Mouse (Mus musculus): ENCODE data around the gene Mtf2. TPM values are rescaled to one million over a fixed set of nuclear protein-coding genes. Genes with fewer than 3 reads are reported as not detected.
"Not testable (repeated sequence)": the region's sequence is repeated elsewhere in the genome, so short reads cannot be mapped to it uniquely, and the experiment has no call there.

Gene Mtf2
- 71.7 and 76.4 TPM in 2 replicates for polyA plus RNA-seq (2015; fragmentation: Nextera tagmentation; extraction: Ambion mirVana)

DNA sequence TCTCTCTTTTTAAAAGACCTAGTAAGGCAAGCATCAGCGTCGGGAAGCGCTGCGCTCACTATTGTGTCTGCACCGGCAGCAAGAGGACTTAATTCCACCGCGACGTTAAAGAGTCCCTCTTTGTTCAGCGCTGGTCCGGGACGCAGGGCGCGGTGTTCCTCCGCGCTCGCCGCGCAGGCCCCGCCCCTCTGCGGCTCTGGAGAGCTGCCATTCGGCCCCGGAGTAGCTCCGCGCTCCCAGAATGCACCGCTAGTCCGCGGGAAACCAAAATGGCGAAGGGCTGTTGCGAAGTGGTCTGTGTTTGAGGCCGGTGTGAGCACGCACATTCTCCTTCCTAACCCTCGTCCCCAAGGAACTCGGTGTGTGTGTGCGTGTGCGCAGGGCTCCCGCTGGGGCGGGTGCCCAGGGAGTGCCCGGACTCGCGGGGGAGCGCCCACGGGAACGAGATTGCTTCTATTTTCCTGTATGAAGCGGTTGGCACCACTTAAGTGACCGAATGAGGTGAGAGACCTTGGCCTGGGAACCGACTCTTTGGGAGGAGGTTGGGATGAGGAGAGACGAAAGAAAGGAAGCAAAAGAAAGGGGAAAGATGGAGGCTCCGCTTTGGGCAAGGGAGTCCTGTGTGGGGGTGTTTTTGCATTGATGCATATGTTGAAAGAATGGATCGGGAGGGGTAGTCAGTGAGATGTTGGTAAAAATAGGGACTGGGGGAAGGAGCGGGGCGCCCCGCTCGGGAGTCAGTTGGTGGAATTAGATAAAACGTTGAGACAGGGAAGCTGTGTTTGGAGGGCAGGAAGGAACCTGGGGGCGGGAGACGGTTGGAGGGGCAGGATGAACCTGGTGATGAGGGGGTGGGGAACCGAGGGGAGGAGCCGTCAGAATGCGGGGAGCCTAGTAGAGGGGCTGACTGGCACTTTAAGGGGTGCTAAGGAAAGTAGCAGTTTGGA is at the start of gene Mtf2:
Mtf2 (plus strand) TSS at position 210 of the 947 bp plus-strand sequence.
- peaks cover 18% of the 10 kb centered on the region for H3K4me1 ChIP-seq
- peak within 1 kb of the TSS; percentile 81 for H3K4me2 ChIP-seq
- H3K9me3 ChIP-seq = peaks cover 3% of the 10 kb centered on the region; the same call in 1 of the 2 replicates
- no peaks in the 10 kb centered on the region for H3K27me3 ChIP-seq (replicated peaks)
- H3K4me3 ChIP-seq = peak within 1 kb of the TSS; percentile 78
- under 1% methylated on average over 59 of the region's 59 CpGs for WGBS
- ATAC-seq (ENCODE audit: extremely low read depth, insufficient number of reproducible peaks, low FRiP score, low TSS enrichment) = peak; percentile 91
- H3K36me3 ChIP-seq = peaks cover 28% of the 10 kb centered on the region
- H3K27ac ChIP-seq (replicated peaks) = peak within 1 kb of the TSS; percentile 96
- peak within 1 kb of the TSS; percentile 96 for H3K9ac ChIP-seq

DNA sequence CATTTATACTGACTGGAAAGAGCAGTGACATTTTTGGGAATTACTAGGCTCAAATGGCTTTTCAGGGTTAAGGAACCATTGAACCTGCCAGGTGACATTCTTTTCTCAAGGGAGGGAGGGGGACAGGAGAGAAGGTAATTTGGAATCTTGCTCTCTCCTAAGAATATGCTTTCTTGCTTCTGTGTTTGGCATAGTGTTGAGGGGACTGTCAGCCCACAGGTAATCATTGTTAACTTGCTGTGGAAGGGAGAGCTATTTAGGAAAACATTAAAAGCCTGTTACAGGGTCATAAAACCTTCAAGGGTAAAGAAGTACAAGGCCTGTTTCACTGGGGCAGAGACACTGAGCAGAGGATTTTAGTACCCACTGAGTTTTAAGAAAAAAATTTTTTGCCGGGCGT is 48.2 kb upstream of the Mtf2 start:
- 97% methylated on average over 2 of the region's 2 CpGs for WGBS
- Histone ChIP-seq H3K36me3 (no peaks in the 10 kb centered on the region), H3K27ac (replicated peaks) (no peak overlapping the region), H3K4me3 (no peak overlapping the region), H3K4me1 (peaks cover 11% of the 10 kb centered on the region), H3K4me2 (no peak overlapping the region), H3K9ac (no peak overlapping the region), H3K27me3 (replicated peaks) (no peaks in the 10 kb centered on the region), H3K9me3 (no peaks in the 10 kb centered on the region)
- ATAC-seq (ENCODE audit: extremely low read depth, insufficient number of reproducible peaks, low FRiP score, low TSS enrichment) = no peak

DNA sequence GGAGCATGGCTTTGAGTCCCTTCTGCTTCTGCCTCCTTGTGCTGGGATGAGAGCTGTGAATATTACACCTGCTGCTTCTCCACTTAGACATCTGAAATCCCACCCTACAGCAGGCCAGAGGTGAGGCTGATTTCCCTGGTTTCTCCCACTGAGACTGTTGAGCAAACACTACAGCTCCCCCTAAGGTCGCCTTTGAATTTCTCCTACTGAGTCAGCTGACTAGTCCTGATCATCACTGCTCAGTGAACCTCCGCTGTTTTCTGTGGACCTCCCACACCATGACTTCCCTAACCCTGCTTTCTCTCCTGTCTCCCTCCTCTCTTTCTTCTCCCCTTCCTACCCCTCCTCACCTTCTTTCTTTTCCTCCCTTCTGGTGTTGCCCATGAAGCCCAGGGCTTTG is 46.1 kb upstream of the Mtf2 start:
- 22% methylated on average over 2 of the region's 2 CpGs for WGBS
- Histone ChIP-seq H3K4me1 (peaks cover 11% of the 10 kb centered on the region), H3K27me3 (replicated peaks) (no peaks in the 10 kb centered on the region)

DNA sequence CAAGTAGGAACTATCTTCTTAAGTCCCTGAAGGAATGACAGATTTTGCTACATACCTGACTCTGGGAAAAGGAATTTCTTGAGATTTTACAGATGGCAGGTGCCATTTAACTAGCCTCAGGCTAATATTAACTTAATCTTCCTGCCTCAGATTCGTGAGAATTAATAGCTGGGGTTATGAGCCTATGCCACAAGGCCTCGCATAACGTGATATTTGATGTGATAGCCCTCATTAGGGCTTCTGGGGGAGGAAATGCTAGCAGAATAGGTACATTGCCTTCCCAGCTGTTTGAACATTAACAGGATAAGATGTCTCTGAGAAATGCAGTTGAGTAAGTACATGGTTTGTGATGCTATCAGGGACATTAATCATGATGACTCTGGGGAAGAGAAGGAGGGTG is 44.1 kb upstream of the Mtf2 start:
- Histone ChIP-seq H3K27ac (replicated peaks) (no peak overlapping the region), H3K27me3 (replicated peaks) (no peaks in the 10 kb centered on the region), H3K9ac (no peak overlapping the region), H3K36me3 (no peaks in the 10 kb centered on the region), H3K9me3 (no peaks in the 10 kb centered on the region), H3K4me1 (no peaks in the 10 kb centered on the region), H3K4me3 (no peak overlapping the region), H3K4me2 (no peak overlapping the region)
- WGBS = 61% methylated on average over 3 of the region's 3 CpGs
- ATAC-seq (ENCODE audit: extremely low read depth, insufficient number of reproducible peaks, low FRiP score, low TSS enrichment) = no peak

More for the DNA sequence above, 46.1 kb upstream of the Mtf2 start:
- no peak overlapping the region for H3K27ac ChIP-seq (replicated peaks)
- ATAC-seq (ENCODE audit: extremely low read depth, insufficient number of reproducible peaks, low FRiP score, low TSS enrichment) = no peak
- H3K4me3 ChIP-seq = no peak overlapping the region
- H3K9me3 ChIP-seq = no peaks in the 10 kb centered on the region
- H3K36me3 ChIP-seq = no peaks in the 10 kb centered on the region
- H3K9ac ChIP-seq = no peak overlapping the region
- H3K4me2 ChIP-seq = no peak overlapping the region

DNA sequence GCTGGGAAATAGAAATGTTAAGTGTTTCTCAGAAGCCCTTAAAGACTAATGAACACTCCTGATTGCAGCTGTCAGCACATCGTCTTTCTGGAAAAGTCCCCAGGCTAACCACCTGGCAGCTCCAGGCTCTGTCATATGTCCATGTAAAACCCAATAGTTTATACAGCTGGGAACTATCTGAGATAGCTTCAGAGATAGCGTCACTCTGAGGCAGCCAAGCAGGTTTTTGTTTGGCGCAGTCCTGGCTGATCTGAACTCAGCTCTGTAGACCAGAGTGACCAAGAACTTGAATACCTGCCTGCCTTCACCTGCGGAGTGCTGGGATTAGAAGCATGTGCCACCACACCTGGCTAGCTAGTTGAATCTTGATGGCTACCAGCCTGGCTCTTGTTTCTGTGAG is 37.2 kb upstream of the Mtf2 start:
- Histone ChIP-seq H3K4me3 (no peak overlapping the region), H3K4me1 (peaks cover 6% of the 10 kb centered on the region; the same call in 1 of the 2 replicates), H3K27me3 (replicated peaks) (no peaks in the 10 kb centered on the region), H3K9me3 (no peaks in the 10 kb centered on the region), H3K9ac (no peak overlapping the region), H3K36me3 (no peaks in the 10 kb centered on the region), H3K4me2 (no peak overlapping the region), H3K27ac (replicated peaks) (no peak overlapping the region)
- 80% methylated on average over 4 of the region's 4 CpGs for WGBS
- ATAC-seq (ENCODE audit: extremely low read depth, insufficient number of reproducible peaks, low FRiP score, low TSS enrichment) = no peak

DNA sequence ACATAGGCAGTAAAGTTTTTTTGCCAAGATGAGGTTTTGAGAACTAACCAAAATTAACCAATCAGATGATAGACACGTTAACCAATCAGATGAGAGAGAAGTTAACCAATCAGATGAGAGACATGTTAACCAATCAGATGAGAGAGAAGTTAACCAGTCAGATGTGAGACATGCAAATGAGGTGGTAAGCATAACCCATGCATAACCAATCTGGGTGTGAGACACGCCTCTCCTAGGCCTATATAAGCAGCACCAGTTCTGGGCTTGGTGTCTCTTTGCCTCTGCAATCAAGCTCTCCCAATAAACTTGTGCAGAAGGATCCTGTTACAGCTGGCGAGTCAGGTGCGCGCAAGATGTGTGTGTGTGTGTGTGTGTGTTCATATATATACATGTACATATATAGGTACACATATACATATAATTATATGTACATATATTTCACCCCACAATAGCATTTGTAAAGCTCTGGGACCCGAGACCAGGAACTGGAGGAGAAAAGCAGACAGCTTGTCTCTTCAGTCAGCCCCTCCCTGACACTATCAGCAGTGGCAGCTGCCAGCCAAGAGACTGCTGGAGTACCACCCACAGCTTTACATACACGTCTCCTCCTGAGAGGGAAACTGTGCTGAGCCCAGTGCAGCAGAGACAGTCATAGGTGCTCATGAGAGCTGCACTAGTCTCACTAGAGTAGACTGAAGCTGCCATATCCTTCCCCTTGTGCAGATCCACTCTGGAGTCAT is 36.5 kb upstream of the Mtf2 start:
- not testable (repeated sequence) for H3K4me1 ChIP-seq; H3K9me3 ChIP-seq; H3K4me2 ChIP-seq; H3K4me3 ChIP-seq; H3K9ac ChIP-seq; H3K27me3 ChIP-seq (replicated peaks); ATAC-seq (ENCODE audit: extremely low read depth, insufficient number of reproducible peaks, low FRiP score, low TSS enrichment); H3K36me3 ChIP-seq; H3K27ac ChIP-seq (replicated peaks)
- WGBS = 79% methylated on average over 7 of the region's 7 CpGs

DNA sequence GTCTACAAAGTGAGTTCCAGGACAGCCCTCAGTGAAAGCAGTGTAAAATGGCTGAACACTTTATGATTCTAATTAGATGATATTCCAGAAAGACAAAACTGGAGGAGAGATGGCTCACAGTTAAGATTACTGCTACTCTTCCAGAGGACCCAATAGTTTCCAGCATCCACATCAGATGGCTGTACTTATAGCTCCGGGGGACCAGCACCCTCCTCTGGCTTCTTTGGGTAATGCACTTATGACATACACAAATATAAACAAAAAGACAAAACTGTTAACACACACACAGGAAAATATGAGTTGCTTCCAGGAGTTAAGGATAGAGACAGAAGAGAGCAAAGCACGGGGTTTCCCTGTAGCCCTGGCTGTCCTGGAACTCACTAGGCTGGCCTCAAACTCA is 35.5 kb upstream of the Mtf2 start:
- ATAC-seq (ENCODE audit: extremely low read depth, insufficient number of reproducible peaks, low FRiP score, low TSS enrichment) = no peak
- no peak overlapping the region for H3K4me3 ChIP-seq
- no peak overlapping the region for H3K9ac ChIP-seq
- no peak overlapping the region for H3K4me2 ChIP-seq
- H3K36me3 ChIP-seq = no peaks in the 10 kb centered on the region
- 58% methylated on average over 2 of the region's 2 CpGs for WGBS
- H3K4me1 ChIP-seq = peaks cover 6% of the 10 kb centered on the region; the same call in 1 of the 2 replicates
- H3K9me3 ChIP-seq = no peaks in the 10 kb centered on the region
- H3K27me3 ChIP-seq (replicated peaks) = no peaks in the 10 kb centered on the region
- no peak overlapping the region for H3K27ac ChIP-seq (replicated peaks)

DNA sequence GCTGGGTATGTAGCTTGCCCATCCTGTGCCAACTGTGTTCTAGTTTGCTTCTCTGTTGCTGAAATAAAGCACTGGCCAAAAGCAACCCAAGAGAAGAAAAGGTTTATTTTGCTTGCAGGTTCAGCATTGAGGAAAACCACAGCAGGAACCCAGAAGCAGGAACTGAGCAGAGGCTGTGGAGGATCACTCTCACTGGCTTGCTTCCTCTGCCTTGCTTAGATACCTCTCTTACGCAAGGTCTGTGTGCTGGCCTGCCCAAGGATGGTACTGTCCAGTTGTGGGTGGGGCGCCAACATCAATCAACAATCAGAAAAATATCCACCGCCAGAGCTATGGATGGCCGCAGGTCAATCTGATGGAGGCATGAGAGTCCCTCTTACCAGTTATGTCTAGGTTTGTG is 34.2 kb upstream of the Mtf2 start:
- no peak overlapping the region for H3K9ac ChIP-seq
- no peak overlapping the region for H3K27ac ChIP-seq (replicated peaks)
- no peak overlapping the region for H3K4me2 ChIP-seq
- no peaks in the 10 kb centered on the region for H3K9me3 ChIP-seq
- ATAC-seq (ENCODE audit: extremely low read depth, insufficient number of reproducible peaks, low FRiP score, low TSS enrichment) = no peak
- no peak overlapping the region for H3K4me3 ChIP-seq
- H3K27me3 ChIP-seq (replicated peaks) = no peaks in the 10 kb centered on the region
- WGBS = 89% methylated on average over 4 of the region's 4 CpGs
- H3K4me1 ChIP-seq = peaks cover 6% of the 10 kb centered on the region; the same call in 1 of the 2 replicates
- H3K36me3 ChIP-seq = no peaks in the 10 kb centered on the region

DNA sequence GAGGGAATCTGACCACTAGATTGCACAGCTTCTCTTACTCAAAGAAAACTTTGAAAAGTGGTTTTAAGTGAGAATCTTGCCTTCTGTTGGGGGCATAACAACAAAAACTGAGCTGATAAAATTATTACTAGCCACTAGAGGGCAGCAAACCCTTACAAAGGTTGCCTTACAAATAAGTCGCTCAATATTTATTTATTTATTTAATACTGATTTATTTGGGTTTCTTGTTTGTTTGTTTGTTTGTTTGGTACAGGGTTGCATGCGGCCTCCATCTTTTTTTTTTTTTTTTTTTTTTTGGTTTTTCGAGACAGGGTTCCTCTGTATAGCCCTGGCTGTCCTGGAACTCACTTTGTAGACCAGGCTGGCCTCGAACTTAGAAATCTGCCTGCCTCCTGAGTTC is 31.3 kb upstream of the Mtf2 start:
- no peaks in the 10 kb centered on the region for H3K27me3 ChIP-seq (replicated peaks)
- no peaks in the 10 kb centered on the region for H3K9me3 ChIP-seq
- no peak overlapping the region for H3K4me3 ChIP-seq
- H3K4me1 ChIP-seq = no peaks in the 10 kb centered on the region
- ATAC-seq (ENCODE audit: extremely low read depth, insufficient number of reproducible peaks, low FRiP score, low TSS enrichment) = no peak
- H3K9ac ChIP-seq = no peak overlapping the region
- no peaks in the 10 kb centered on the region for H3K36me3 ChIP-seq
- H3K27ac ChIP-seq (replicated peaks) = no peak overlapping the region
- H3K4me2 ChIP-seq = no peak overlapping the region
- 25% methylated on average over 4 of the region's 4 CpGs for WGBS

DNA sequence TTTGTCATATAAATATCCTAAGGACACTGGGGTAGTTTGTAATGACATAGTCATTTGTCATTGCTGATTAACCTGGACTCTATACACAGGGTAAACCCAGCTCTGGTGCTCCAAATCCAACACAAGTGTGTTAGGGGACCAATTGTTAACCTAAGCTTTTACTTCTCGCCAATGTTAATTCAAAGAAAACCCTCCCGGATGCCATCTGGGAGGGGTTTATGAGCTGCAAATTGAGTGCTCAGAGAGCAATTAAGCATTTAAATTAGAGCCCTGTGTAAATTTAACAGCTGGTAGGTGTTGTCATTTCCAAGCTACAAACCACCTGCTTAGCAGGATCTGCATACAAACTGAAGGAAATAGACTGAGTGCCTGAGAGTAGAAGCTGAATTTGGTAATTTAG is 30.0 kb upstream of the Mtf2 start:
- H3K27me3 ChIP-seq (replicated peaks) = no peaks in the 10 kb centered on the region
- no peaks in the 10 kb centered on the region for H3K36me3 ChIP-seq
- no peak overlapping the region for H3K4me3 ChIP-seq
- no peak overlapping the region for H3K9ac ChIP-seq
- 15% methylated on average over 2 of the region's 2 CpGs for WGBS
- H3K27ac ChIP-seq (replicated peaks) = no peak overlapping the region
- H3K4me2 ChIP-seq = no peak overlapping the region
- H3K9me3 ChIP-seq = no peaks in the 10 kb centered on the region
- H3K4me1 ChIP-seq = no peaks in the 10 kb centered on the region
- ATAC-seq (ENCODE audit: extremely low read depth, insufficient number of reproducible peaks, low FRiP score, low TSS enrichment) = no peak

DNA sequence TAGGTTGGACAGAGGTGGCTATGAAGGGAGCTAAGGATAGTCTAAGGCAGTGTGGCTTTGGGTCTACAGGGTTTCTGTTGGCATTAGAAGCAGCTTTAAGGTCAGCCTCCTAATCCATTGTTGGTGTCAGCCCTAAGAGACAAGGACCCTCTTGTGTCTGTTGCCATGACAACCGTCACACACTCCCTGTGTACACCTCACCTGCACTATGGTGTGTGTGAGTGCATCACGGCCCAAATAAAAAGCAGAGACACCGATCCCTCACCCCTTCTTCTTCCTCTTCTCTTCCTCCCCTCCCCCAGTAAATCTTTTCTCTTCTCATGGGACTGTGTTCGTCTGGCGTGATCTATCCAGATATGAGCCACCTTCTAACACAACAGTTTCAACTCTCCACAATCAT is 23.4 kb upstream of the Mtf2 start:
- Histone ChIP-seq H3K27me3 (replicated peaks) (no peaks in the 10 kb centered on the region), H3K9ac (no peak overlapping the region), H3K4me3 (no peak overlapping the region), H3K27ac (replicated peaks) (no peak overlapping the region), H3K9me3 (no peaks in the 10 kb centered on the region), H3K4me2 (no peak overlapping the region), H3K36me3 (no peaks in the 10 kb centered on the region), H3K4me1 (no peaks in the 10 kb centered on the region)
- 83% methylated on average over 5 of the region's 5 CpGs for WGBS
- no peak for ATAC-seq (ENCODE audit: extremely low read depth, insufficient number of reproducible peaks, low FRiP score, low TSS enrichment)
